Mouse (Mus musculus): ENCODE measurements at regions not wholly inside any gene's neighbourhood (a gene's known extent, or its start where the extent isn't known, plus 50 kb on each side); places are given as distances from the start of the nearest gene placed in this dataset.

DNA sequence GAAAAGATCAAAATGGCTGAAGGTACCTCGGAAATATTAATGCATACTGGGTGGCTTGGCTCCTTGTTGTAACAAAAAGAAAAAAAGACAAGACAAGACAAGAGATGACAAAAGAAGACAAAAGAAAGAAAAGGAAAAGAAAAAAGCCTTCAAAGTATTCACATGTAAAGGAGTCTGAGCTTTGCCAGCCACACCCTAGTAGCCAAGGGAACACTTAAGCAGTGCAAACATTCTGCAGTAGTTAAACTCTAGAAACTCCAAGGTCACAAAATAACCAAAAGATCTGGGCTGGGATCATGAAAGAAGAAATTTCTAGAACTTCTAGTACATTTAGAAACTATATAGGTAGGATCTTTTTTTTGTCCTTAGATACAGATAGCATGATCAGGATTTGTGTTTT is 108.3 kb upstream of the Zic4 start:
- H3K4me1 ChIP-seq (replicated peaks; ENCODE audit: control insufficient read depth, insufficient read depth, low read length), result no peaks in the 10 kb centered on the region
- no peaks in the 10 kb centered on the region for H3K9me3 ChIP-seq (ENCODE audit: control insufficient read depth, low read length)
- 69% methylated on average over 1 of the region's 1 CpGs for WGBS
- no peak overlapping the region for H3K4me3 ChIP-seq (replicated peaks; ENCODE audit: low read length)
- no peak overlapping the region for H3K9ac ChIP-seq (replicated peaks; ENCODE audit: low read depth, low read length)
- H3K27ac ChIP-seq (ENCODE audit: low read length), result no peak overlapping the region
- H3K27me3 ChIP-seq (replicated peaks; ENCODE audit: control insufficient read depth, insufficient read depth, low read length), result no peaks in the 10 kb centered on the region
- ATAC-seq, result no peak
- H3K36me3 ChIP-seq (ENCODE audit: control insufficient read depth, insufficient read depth), result no peaks in the 10 kb centered on the region
- H3K4me2 ChIP-seq (ENCODE audit: low read length), result no peak overlapping the region

DNA sequence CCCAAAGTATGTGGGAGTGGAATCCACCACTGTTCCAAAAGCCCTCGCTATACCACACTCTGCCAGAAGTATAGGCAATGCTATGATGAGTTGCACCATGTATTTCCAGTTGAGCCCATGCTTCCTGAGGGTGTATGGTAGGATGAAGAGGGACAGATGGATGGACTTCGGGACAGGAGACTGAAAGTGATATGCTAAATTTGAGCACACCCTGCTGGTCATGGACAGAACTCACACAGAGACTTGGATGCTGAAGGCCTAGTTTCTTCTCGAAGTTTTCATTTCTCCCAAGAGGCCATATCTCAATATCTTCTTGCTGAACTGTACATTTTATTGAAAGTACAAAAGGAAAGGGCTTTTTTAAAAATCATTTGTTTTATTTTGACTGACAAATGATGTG is 70.9 kb upstream of the Zic4 start:
- H3K36me3 ChIP-seq (ENCODE audit: control insufficient read depth, insufficient read depth), result no peaks in the 10 kb centered on the region
- no peaks in the 10 kb centered on the region for H3K9me3 ChIP-seq (ENCODE audit: control insufficient read depth, low read length)
- H3K27ac ChIP-seq (ENCODE audit: low read length), result no peak overlapping the region
- no peak overlapping the region for H3K4me3 ChIP-seq (replicated peaks; ENCODE audit: low read length)
- no peaks in the 10 kb centered on the region for H3K27me3 ChIP-seq (replicated peaks; ENCODE audit: control insufficient read depth, insufficient read depth, low read length)
- no peaks in the 10 kb centered on the region for H3K4me1 ChIP-seq (replicated peaks; ENCODE audit: control insufficient read depth, insufficient read depth, low read length)
- H3K9ac ChIP-seq (replicated peaks; ENCODE audit: low read depth, low read length), result no peak overlapping the region
- 80% methylated on average over 3 of the region's 3 CpGs for WGBS
- H3K4me2 ChIP-seq (ENCODE audit: low read length), result no peak overlapping the region
- ATAC-seq, result no peak
